Mouse (Mus musculus): ENCODE results near the gene Nfe2l3. TPM values are rescaled to one million over a fixed set of nuclear protein-coding genes. Genes with fewer than 3 reads are reported as not detected.

Gene Nfe2l3
- polyA plus RNA-seq, 1 experiment, result 10.5 TPM

- no peak overlapping the region for H3K4me3 ChIP-seq (ENCODE audit: control insufficient read depth, insufficient read depth, low read length)
- H3K4me1 ChIP-seq (replicated peaks; ENCODE audit: control insufficient read depth, insufficient read depth, low read length), result no peaks in the 10 kb centered on the region
- WGBS, result 85% methylated on average over 8 of the region's 8 CpGs
- no peak overlapping the region for H3K27ac ChIP-seq (ENCODE audit: control insufficient read depth, insufficient read depth, low read length)
- no peaks in the 10 kb centered on the region for H3K36me3 ChIP-seq (ENCODE audit: control insufficient read depth, insufficient read depth, low read length)
- H3K27me3 ChIP-seq (ENCODE audit: control insufficient read depth, insufficient read depth, low read length), result no peaks in the 10 kb centered on the region
- TF ChIP-seq CTCF (IDR thresholded peaks at IDR 0.05; ENCODE audit: borderline replicate concordance, control insufficient read depth, extremely low read depth, insufficient read depth, low read length, poor library complexity) (no peak), POLR2A (IDR thresholded peaks at IDR 0.05; ENCODE audit: control insufficient read depth, extremely low read depth, insufficient read depth, low read length, poor library complexity) (no peak)
- DNase-seq, result no peak
Measured at GRCm38 (mm10) chr6:51497321-51498111, 65.0 kb downstream of the Nfe2l3 start.

DNA sequence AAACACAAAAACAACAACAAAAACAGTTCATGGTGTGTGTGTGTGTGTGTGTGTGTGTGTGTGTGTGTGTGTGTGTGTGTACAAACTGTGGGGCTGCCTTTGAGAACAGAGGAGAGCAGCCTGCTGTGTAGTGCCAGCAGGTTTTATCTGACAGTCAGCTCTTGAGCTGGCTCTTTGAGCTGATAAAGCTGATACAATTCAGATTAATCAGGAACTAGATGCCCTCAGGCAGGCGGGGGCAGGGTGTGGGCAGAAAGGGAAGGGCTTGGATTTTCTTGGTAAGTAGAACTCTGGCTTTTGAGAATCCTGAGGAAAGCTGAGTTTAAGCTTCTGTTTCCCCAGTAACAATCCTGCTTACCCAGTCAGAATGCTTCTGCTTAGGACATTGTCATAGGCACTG is 73.2 kb downstream of the Nfe2l3 start:
- no peak for DNase-seq
- no peak overlapping the region for H3K4me3 ChIP-seq (ENCODE audit: control insufficient read depth, insufficient read depth, low read length)
- WGBS, result 78% methylated on average over 1 of the region's 1 CpGs
- H3K27ac ChIP-seq (ENCODE audit: control insufficient read depth, insufficient read depth, low read length), result no peak overlapping the region
- no peak for TF ChIP-seq CTCF (IDR thresholded peaks at IDR 0.05; ENCODE audit: borderline replicate concordance, control insufficient read depth, extremely low read depth, insufficient read depth, low read length, poor library complexity)
- peaks cover 6% of the 10 kb centered on the region; the same call in 1 of the 2 replicates for H3K4me1 ChIP-seq (replicated peaks; ENCODE audit: control insufficient read depth, insufficient read depth, low read length)
- no peaks in the 10 kb centered on the region for H3K27me3 ChIP-seq (ENCODE audit: control insufficient read depth, insufficient read depth, low read length)
- H3K36me3 ChIP-seq (ENCODE audit: control insufficient read depth, insufficient read depth, low read length), result no peaks in the 10 kb centered on the region

- Histone ChIP-seq H3K36me3 (ENCODE audit: control insufficient read depth, insufficient read depth, low read length) (no peaks in the 10 kb centered on the region), H3K27me3 (ENCODE audit: control insufficient read depth, insufficient read depth, low read length) (no peaks in the 10 kb centered on the region), H3K4me3 (ENCODE audit: control insufficient read depth, insufficient read depth, low read length) (no peak overlapping the region), H3K4me1 (replicated peaks; ENCODE audit: control insufficient read depth, insufficient read depth, low read length) (peaks cover 6% of the 10 kb centered on the region; the same call in 1 of the 2 replicates), H3K27ac (ENCODE audit: control insufficient read depth, insufficient read depth, low read length) (no peak overlapping the region)
- WGBS, result 100% methylated on average over 2 of the region's 2 CpGs
- DNase-seq, result no peak
- no peak for TF ChIP-seq CTCF (IDR thresholded peaks at IDR 0.05; ENCODE audit: borderline replicate concordance, control insufficient read depth, extremely low read depth, insufficient read depth, low read length, poor library complexity)
- no peak for TF ChIP-seq POLR2A (IDR thresholded peaks at IDR 0.05; ENCODE audit: control insufficient read depth, extremely low read depth, insufficient read depth, low read length, poor library complexity)
Measured at GRCm38 (mm10) chr6:51507556-51507955, 75.1 kb downstream of the Nfe2l3 start.

Other genes with a start within 250 kb of the Nfe2l3 start
- gene Hnrnpa2b1, start 37.2 kb downstream of the Nfe2l3 start, polyA plus RNA-seq (2012; rRNA removed), result 154 and 162 TPM in 2 replicates
- 20.5 and 24.4 TPM in 2 replicates for gene Cbx3, start 37.7 kb downstream of the Nfe2l3 start, polyA plus RNA-seq (2012; rRNA removed)
- gene Snx10, start 91.2 kb downstream of the Nfe2l3 start, polyA plus RNA-seq (2012; rRNA removed), result 4.0 and 4.3 TPM in 2 replicates

Data from thymus, adult 2 months (tissue).